Mouse (Mus musculus) lung, embryonic 16.5 days (tissue): ENCODE results near the gene Fbxo6. TPM values are rescaled to one million over a fixed set of nuclear protein-coding genes. Genes with fewer than 3 reads are reported as not detected.

Experiments used
- ATAC-seq: fragments of 200-750 bp; cut with Nextera tagmentation; 2 replicates; pipeline ENCODE4 v1.8.0; 2017; ENCODE audit warnings: low read depth, mild to moderate bottlenecking, moderate library complexity
- H3K27ac ChIP-seq: fragments of 300-500 bp; sonication (generic); 2 replicates; pipeline ENCODE4 v1.5.1; 2014; ENCODE audit warnings: mild to moderate bottlenecking, control low read depth, low read length
- H3K27me3 ChIP-seq: fragments of 300-500 bp; sonication (generic); 2 replicates; pipeline ENCODE4 v1.6.1; 2014; ENCODE audit warnings: low read depth, low read length, mixed read lengths; ENCODE audit not compliant: control insufficient read depth, insufficient read depth
- H3K36me3 ChIP-seq: fragments of 300-500 bp; sonication (generic); 2 replicates; pipeline ENCODE4 v1.6.1; 2014; ENCODE audit warnings: low read length; ENCODE audit not compliant: control insufficient read depth, insufficient read depth
- H3K4me1 ChIP-seq: fragments of 300-500 bp; sonication (generic); replicated peaks from 2 replicates; pipeline ENCODE4 v1.6.1; 2014; ENCODE audit warnings: low read length, mixed read lengths; ENCODE audit not compliant: control insufficient read depth, insufficient read depth
- H3K4me2 ChIP-seq: fragments of 300-500 bp; sonication (generic); 2 replicates; pipeline ENCODE4 v1.6.1; 2014; ENCODE audit warnings: low read depth, low read length, control low read depth
- H3K4me3 ChIP-seq: fragments of 300-500 bp; sonication (generic); 2 replicates; pipeline ENCODE4 v1.5.1; 2014; ENCODE audit warnings: mild to moderate bottlenecking, low read length, control low read depth
- H3K9ac ChIP-seq: fragments of 300-500 bp; sonication (generic); 2 replicates; pipeline ENCODE4 v1.6.1; 2014; ENCODE audit warnings: low read length, control low read depth
- H3K9me3 ChIP-seq: fragments of 300-500 bp; sonication (generic); 2 replicates; pipeline ENCODE4 v1.6.1; 2016; ENCODE audit warnings: low read length; ENCODE audit not compliant: control insufficient read depth
- WGBS: fragments of 180-500 bp; shearing (Covaris S2); extraction: QIAGEN DNeasy Blood & Tissue Kit; methylation state at CpG from one replicate; pipeline ENCODE4 v1.1.7; 2014; 5-methylcytosine and 5-hydroxymethylcytosine counted together
- polyA plus RNA-seq: library from polyadenylated mRNA; unstranded; fragments of >200 nt; fragmentation: Nextera tagmentation; extraction: Ambion mirVana; gene quantifications from 2 replicates; pipeline ENCODE4 v1.2.1, GENCODE M21; 2015

The Fbxo6 gene
- polyA plus RNA-seq, 1 experiment from 2014 or later, result 13.7 TPM

DNA sequence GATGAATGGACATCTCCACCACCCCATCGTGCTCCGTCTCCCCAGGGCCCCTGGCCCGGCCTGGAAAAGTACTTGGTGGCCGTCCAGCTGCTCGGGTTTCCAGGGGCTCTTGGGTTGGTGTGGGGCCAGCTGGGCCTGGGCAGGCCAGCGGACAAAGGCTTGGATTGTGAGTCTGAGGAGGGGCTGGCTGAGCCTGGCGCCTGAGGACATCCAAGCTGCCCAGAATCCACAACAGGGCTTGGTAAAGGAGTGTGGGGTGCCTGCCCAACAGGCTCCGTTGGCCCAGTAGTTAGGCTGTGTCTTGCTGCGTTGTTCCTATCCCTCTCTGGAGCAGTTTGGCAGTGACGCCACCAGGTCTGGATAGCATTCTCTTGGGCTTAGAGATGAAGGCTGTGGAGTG, 14.5 kb upstream of the Fbxo6 start:
- WGBS, result 5% methylated on average over 10 of the region's 10 CpGs
- Histone ChIP-seq H3K36me3 (no peaks in the 10 kb centered on the region), H3K4me3 (no peak overlapping the region), H3K27me3 (peaks cover 68% of the 10 kb centered on the region), H3K27ac (no peak overlapping the region), H3K4me1 (peaks cover 7% of the 10 kb centered on the region; the same call in 1 of the 2 replicates), H3K9ac (peak overlapping the region; percentile 15; the same call in 1 of the 2 replicates), H3K9me3 (no peaks in the 10 kb centered on the region), H3K4me2 (no peak overlapping the region)
- no peak for ATAC-seq

DNA sequence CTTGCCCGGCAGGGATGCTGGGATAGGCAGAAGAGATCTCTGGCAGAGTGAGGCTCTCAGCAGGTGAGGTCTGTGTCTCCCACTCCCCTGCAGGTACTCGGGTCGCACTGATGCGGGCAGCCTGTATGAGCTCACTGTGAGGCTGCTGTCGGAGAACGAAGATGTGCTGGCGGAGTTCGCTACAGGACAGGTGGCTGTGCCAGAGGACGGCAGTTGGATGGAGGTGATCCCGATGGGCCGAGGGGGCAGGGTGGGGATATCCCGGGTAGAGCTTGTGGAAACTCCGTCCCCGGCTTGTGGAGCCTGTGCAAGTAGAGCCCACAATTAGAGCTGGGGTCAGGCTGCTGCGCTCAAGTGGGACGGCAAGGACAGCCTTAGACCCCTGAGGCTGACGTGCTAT, 13.6 kb upstream of the Fbxo6 start:
- Histone ChIP-seq H3K36me3 (no peaks in the 10 kb centered on the region), H3K4me2 (no peak overlapping the region), H3K4me3 (no peak overlapping the region), H3K9ac (no peak overlapping the region), H3K27me3 (peaks cover 72% of the 10 kb centered on the region), H3K27ac (no peak overlapping the region), H3K9me3 (no peaks in the 10 kb centered on the region), H3K4me1 (peaks cover 9% of the 10 kb centered on the region; the same call in 1 of the 2 replicates)
- 9% methylated on average over 17 of the region's 17 CpGs for whole genome bisulfite sequencing
- no peak for ATAC-seq

DNA sequence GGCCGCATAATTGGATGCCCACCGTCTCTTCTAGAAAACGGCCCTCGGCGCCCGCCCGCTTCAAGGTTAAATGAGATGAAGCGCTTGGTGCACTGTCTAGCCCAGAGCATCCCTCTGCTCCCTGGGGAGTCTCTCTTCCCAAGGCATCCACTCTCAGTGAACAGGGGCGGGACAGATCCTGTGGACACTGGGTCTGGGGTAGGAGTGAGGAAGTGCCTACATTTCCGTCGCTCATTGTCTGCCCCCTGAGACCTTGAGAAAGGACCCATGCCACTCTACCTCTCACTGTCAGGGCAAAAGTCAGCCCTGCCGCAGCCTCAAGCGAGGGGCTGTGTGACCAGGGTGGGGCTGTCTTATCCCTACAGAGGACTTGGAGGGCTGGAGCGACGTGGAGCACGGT, 12.5 kb upstream of the Fbxo6 start:
- Histone ChIP-seq H3K4me3 (no peak overlapping the region), H3K27ac (no peak overlapping the region), H3K9me3 (no peaks in the 10 kb centered on the region), H3K4me2 (no peak overlapping the region), H3K36me3 (no peaks in the 10 kb centered on the region), H3K27me3 (peaks cover 70% of the 10 kb centered on the region), H3K9ac (no peak overlapping the region), H3K4me1 (peaks cover 11% of the 10 kb centered on the region)
- no peak for ATAC-seq
- under 1% methylated on average over 16 of the region's 16 CpGs for WGBS

DNA sequence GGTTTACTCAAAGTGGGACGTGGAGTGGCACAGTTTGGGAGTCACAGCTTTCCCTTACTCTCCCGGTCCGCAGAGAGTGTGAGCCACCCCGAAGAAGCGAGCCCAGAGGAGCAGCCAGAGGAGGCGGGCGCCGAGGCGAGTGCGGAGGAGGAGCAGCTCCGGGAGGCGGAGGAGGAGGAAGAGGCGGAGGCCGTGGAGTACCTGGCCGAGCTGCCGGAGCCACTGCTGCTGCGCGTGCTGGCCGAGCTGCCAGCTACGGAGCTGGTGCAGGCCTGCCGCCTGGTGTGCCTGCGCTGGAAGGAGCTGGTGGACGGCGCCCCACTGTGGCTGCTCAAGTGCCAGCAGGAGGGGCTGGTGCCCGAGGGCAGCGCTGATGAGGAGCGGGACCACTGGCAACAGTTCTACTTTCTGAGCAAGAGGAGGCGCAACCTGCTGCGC, 12.1 kb upstream of the Fbxo6 start:
- peak; percentile 49 for ATAC-seq
- no peaks in the 10 kb centered on the region for H3K9me3 ChIP-seq
- H3K4me2 ChIP-seq, result peak overlapping the region; percentile 48
- H3K4me3 ChIP-seq, result peak overlapping the region; percentile 27
- no peak overlapping the region for H3K27ac ChIP-seq
- no peaks in the 10 kb centered on the region for H3K36me3 ChIP-seq
- WGBS, result 0% methylated on average over 28 of the region's 29 CpGs
- peaks cover 15% of the 10 kb centered on the region for H3K4me1 ChIP-seq
- no peak overlapping the region for H3K9ac ChIP-seq
- H3K27me3 ChIP-seq, result peaks cover 69% of the 10 kb centered on the region

DNA sequence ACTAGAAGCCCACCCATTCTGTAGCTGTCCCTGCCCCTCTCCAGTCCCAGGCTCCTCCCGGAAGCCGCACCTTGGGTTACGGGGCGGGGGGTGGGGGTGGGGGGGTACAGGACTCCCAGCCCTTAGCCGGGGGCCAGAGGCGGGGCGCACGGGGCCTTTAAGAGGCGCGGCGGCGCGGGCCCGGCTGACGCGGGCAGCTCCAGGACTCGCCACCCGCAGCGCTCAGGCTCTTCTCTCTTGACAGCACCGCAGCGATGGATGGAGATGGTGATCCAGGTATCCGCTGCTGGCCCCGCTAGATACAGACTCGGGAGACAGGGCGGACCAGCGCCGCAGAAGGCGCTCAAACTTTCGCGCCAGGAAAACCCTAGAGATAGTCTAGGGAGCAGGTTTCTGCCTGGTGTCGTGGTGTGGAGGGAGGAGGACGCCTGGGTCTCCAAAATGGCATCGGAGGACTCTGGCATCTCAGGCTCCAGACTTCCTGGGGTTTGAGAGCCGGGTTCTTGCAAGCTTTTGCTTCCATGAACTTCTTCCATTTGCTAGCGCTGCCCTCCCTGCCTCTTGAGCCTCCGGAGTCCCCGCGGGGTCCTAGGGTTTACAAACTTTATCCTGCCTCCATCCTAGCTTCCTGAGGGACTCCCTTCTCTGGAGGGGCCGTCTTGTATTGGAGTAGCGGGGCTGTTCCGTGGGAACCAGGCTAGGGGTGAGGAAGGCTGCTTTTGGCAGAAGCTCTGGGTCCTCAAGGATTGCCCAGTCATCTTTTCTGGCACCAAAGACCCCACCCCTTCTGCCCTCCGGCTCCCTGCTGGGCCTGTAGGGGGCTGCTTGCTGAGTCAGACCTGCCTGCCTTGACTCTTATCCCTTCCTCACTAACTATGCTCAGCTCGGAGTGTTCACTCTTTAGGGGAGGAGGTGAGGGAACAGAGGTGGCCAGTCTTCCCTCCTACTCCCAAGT, 8.8 kb upstream of the Fbxo6 start, which contains the start of the genes Fbxo44 and Fbxo2:
TSS of gene Fbxo44 (minus strand) at position 47 of the 955 bp plus-strand sequence.
TSS of gene Fbxo2 (plus strand) at position 186 of the 955 bp plus-strand sequence.
- Histone ChIP-seq H3K4me3 (peak within 1 kb of the TSS; percentile 65), H3K4me2 (peak within 1 kb of the TSS; percentile 95), H3K27me3 (peaks cover 54% of the 10 kb centered on the region), H3K9me3 (no peaks in the 10 kb centered on the region), H3K27ac (peak within 1 kb of the TSS; percentile 36), H3K36me3 (no peaks in the 10 kb centered on the region), H3K9ac (peak within 1 kb of the TSS; percentile 72), H3K4me1 (peaks cover 9% of the 10 kb centered on the region)
- ATAC-seq, result peak; percentile 63
- WGBS, result 1% methylated on average over 42 of the region's 43 CpGs

DNA sequence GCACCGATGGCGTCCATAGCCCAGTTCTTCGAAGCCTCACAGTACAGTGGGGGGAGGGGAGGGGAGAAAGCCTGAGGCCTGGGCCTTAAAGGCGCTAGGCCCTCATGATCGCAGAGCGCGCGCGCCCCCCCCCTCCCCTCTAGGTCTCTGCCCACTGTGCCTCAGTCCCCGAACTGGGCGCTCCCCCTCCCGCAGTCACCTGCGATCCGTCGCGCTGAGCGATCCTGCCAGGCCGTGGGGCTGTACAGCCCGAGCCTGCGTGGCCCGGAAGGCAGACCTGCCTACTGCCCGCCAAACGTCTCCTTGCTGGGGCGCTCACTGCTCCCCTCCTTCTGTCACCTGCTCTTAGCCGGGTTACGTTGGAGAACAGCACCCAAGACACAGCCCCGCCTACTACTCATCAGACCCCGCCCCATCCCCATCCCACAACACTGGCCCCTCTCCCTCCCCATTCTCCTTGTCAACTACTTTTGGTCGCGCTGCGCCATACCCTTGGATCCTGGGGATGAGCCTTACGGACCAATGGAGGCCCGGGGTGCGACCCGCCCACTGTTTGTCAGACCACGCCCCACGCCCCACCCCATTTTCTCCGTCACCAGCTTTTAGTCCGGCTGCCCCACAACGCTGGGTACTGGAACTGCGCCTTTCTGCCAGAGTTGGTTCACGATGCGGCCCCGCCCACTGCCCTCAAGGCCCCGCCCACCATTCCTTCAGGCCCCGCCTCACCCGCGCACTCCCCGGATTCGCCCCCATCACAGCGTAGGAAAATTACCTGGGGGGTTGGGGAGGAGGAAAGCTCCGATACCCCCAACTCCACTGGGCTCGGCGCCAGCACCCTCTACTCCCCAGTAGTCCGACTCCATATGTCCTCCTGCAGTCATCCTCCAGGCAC, 7.8 kb upstream of the Fbxo6 start:
- Histone ChIP-seq H3K27ac (peak overlapping the region; percentile 36), H3K4me2 (peak overlapping the region; percentile 95), H3K9me3 (no peaks in the 10 kb centered on the region), H3K9ac (peak overlapping the region; percentile 72), H3K4me3 (peak overlapping the region; percentile 65), H3K4me1 (peaks cover 9% of the 10 kb centered on the region), H3K27me3 (peaks cover 45% of the 10 kb centered on the region), H3K36me3 (no peaks in the 10 kb centered on the region)
- ATAC-seq, result peak; percentile 91
- WGBS, result under 1% methylated on average over 53 of the region's 55 CpGs

DNA sequence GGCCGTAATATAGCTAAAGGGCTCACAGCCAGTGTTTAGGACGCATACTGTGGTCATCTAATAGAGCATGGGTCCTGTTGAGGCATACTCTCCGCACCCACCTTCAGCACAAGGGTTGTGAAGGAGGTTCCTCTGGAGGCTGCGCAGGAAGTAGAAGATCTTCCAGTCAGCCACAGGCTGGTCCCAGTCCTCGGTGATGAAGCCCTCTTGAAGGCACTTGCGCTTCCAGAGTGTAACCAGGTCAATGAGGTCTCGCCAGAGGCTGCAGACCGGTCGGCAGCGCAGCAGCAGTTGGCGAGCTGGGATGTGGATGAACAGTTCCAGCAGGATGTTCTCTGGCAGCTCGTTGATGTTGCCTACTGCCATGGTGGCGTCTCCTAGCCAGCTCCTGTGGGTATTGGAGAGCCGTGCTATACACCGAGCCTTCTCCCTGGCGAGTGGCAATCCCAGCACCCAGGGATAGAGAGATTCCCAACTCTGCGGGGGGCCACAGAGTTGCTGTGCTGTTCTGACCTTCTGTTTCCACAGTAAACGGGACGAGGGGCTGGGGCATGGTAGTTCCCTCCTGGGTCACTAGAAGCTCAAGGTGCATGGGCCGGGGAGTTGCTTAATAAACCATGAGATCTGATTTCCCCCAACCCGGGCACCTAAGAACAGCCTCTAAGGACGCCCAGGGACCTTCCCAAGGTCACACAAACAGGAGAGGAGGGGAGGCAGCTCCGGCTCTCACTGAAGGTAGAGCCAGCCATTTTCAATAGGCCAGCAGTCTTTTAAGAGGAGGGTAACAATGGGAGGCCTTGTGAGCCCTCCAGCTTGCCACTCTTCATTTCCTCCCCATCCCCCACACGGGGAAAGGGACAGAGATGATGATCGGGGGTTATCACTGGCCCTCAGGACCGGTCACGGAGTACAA, 6.8 kb upstream of the Fbxo6 start:
- Histone ChIP-seq H3K4me3 (peak overlapping the region; percentile 65), H3K9ac (peak overlapping the region; percentile 72), H3K36me3 (no peaks in the 10 kb centered on the region), H3K27me3 (peaks cover 34% of the 10 kb centered on the region), H3K4me1 (peaks cover 7% of the 10 kb centered on the region), H3K4me2 (peak overlapping the region; percentile 95), H3K9me3 (no peaks in the 10 kb centered on the region), H3K27ac (no peak overlapping the region)
- no peak for ATAC-seq
- WGBS, result 29% methylated on average over 27 of the region's 27 CpGs

DNA sequence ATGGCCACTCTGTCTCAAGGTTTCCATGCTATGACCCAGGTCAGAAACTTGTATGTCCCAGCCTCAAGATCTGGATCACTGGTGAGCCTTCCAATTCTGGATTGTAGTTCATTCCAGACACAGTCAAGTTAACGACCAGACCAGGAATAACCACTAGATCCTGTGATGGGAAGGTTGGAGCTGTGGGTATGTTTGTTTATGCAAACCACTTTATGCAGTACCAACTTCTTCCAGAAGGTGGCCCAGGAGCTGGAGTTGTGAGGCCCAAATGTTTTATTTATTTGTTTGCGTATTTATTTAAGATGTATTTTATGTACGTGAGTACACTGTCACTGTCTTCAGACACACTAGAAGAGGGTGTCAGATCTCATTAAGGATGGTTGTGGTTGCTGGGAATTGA, 3.0 kb upstream of the Fbxo6 start:
- Histone ChIP-seq H3K4me3 (no peak overlapping the region), H3K36me3 (no peaks in the 10 kb centered on the region), H3K9me3 (no peaks in the 10 kb centered on the region), H3K27ac (no peak overlapping the region), H3K27me3 (no peaks in the 10 kb centered on the region), H3K4me2 (no peak overlapping the region), H3K9ac (no peak overlapping the region), H3K4me1 (peaks cover 11% of the 10 kb centered on the region)
- WGBS, result 60% methylated on average over 3 of the region's 3 CpGs
- ATAC-seq, result no peak
